Mouse (Mus musculus): ENCODE data around the gene Zdhhc19.

- TF ChIP-seq CTCF (IDR thresholded peaks at IDR 0.05; ENCODE audit: control insufficient read depth, insufficient read depth, insufficient replicate concordance, low read depth, low read length): no peak
- no peak for TF ChIP-seq POLR2A (IDR thresholded peaks at IDR 0.05; ENCODE audit: control insufficient read depth, low read depth, low read length)
Measured at GRCm38 (mm10) chr16:32449665-32450064, 46.4 kb upstream of the Zdhhc19 start.
